Mouse (Mus musculus): ENCODE data around the gene Ddx52. TPM values are rescaled to one million over a fixed set of nuclear protein-coding genes. Genes with fewer than 3 reads are reported as not detected.

The Ddx52 gene
- polyA plus RNA-seq, 1 experiment from 2014 or later: 24.1 TPM

DNA sequence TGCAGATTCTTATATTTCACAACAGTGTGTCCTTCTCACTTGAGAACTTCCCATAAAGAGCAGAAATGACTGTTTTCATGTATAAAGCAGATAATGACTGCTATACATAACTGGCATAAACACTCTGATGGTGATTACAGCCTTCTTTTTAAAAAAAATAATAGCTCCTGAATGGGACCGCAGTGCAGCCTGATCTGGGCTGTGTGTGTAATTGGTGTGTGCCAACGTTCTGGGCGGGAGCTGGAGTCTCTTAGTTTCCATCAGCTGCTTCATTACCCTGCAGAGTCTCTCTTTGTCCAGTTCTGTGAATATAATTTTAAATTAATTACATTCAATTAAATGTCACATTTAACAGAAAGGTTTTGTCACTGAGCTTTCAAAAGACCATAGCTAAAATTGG lies 57.1 kb downstream of the Ddx52 start:
- ATAC-seq (ENCODE audit: insufficient number of reproducible peaks, low FRiP score): no peak

DNA sequence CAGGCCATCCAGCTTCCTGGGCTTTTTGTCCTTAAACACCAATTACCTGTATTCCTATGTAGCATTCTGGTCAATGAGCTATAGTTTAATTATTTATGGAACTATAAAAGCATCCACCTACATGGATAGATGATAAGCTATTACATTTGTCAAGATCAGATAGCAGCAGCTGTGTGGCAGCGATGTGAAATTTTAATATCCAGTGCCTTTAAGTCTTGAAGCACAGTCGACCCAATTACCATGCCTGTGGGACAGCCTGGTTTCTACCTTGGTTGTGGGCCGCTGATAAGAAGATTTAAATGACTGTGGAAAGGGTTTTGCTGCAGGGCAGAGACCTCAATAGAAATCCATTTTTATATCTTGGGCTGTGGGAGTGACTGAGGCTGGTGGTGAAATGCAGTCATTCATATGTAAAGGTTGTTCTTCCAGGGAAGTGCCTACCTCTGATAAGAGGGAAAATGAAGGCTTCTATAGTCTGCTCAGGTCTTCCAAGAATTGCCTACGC lies 57.6 kb downstream of the Ddx52 start:
- Histone ChIP-seq H3K36me3 (peaks cover 77% of the 10 kb centered on the region), H3K4me1 (replicated peaks) (no peaks in the 10 kb centered on the region), H3K4me3 (no peak overlapping the region), H3K9ac (no peak overlapping the region), H3K4me2 (no peak overlapping the region), H3K9me3 (replicated peaks) (no peaks in the 10 kb centered on the region), H3K27me3 (replicated peaks) (no peaks in the 10 kb centered on the region), H3K27ac (ENCODE audit: poor library complexity, severe bottlenecking) (no peak overlapping the region)
- ATAC-seq (ENCODE audit: insufficient number of reproducible peaks, low FRiP score): no peak
- 73% methylated on average over 4 of the region's 4 CpGs for WGBS

More for the DNA sequence above, 57.1 kb downstream of the Ddx52 start:
- no peak overlapping the region for H3K4me3 ChIP-seq
- H3K9ac ChIP-seq: no peak overlapping the region
- no peak overlapping the region for H3K27ac ChIP-seq (ENCODE audit: poor library complexity, severe bottlenecking)
- no peaks in the 10 kb centered on the region for H3K4me1 ChIP-seq (replicated peaks)
- no peaks in the 10 kb centered on the region for H3K9me3 ChIP-seq (replicated peaks)
- H3K27me3 ChIP-seq (replicated peaks): no peaks in the 10 kb centered on the region
- WGBS: 92% methylated on average over 3 of the region's 3 CpGs
- peaks cover 77% of the 10 kb centered on the region for H3K36me3 ChIP-seq
- no peak overlapping the region for H3K4me2 ChIP-seq

DNA sequence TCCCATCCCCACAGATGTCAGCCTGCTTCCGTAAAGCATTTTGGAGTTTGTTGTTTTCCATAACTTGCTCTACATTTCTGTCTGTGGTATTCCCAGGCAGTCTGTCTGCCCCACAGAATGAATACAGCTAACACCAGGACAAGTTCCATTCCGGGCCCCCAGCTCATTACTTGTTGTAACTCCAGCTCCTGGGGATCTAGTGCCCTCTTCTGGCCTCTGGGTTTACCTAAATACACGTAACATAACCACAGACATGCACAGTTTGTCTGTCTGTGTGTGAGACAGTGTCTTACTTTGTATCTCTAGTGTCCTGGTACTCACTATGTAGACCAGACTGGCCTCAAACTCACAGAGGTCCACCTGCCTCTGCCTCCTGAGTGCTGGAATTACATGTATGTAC lies 59.4 kb downstream of the Ddx52 start:
- H3K4me3 ChIP-seq: no peak overlapping the region
- H3K36me3 ChIP-seq: peaks cover 78% of the 10 kb centered on the region
- H3K9me3 ChIP-seq (replicated peaks): no peaks in the 10 kb centered on the region
- no peak overlapping the region for H3K9ac ChIP-seq
- no peaks in the 10 kb centered on the region for H3K4me1 ChIP-seq (replicated peaks)
- H3K4me2 ChIP-seq: no peak overlapping the region
- WGBS: 90% methylated on average over 3 of the region's 3 CpGs
- no peak for ATAC-seq (ENCODE audit: insufficient number of reproducible peaks, low FRiP score)
- no peaks in the 10 kb centered on the region for H3K27me3 ChIP-seq (replicated peaks)
- no peak overlapping the region for H3K27ac ChIP-seq (ENCODE audit: poor library complexity, severe bottlenecking)

DNA sequence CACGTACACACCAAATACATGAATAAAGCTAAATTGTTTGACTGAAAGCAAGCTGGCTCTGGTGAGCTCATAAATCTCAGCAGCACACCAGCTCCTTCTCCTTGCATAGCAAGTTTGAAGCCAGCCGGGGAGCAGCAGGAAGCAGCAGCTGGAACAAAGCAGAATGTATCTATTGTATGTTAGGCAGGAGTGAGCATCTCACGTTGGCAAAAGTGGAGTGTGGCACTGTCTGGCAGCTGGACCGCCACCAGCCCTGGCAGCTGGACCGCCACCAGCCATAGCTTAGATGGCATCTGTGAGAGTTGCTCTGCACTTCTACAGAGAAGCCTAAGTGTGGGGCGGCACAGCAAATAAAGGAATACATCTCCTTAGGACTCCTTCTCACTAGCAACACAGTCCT lies 62.1 kb downstream of the Ddx52 start:
- no peak for ATAC-seq (ENCODE audit: insufficient number of reproducible peaks, low FRiP score)
- H3K36me3 ChIP-seq: peaks cover 72% of the 10 kb centered on the region
- no peak overlapping the region for H3K27ac ChIP-seq (ENCODE audit: poor library complexity, severe bottlenecking)
- H3K27me3 ChIP-seq (replicated peaks): no peaks in the 10 kb centered on the region
- H3K4me1 ChIP-seq (replicated peaks): no peaks in the 10 kb centered on the region
- WGBS: 86% methylated on average over 6 of the region's 6 CpGs
- no peak overlapping the region for H3K4me2 ChIP-seq
- no peaks in the 10 kb centered on the region for H3K9me3 ChIP-seq (replicated peaks)
- no peak overlapping the region for H3K9ac ChIP-seq
- H3K4me3 ChIP-seq: no peak overlapping the region

DNA sequence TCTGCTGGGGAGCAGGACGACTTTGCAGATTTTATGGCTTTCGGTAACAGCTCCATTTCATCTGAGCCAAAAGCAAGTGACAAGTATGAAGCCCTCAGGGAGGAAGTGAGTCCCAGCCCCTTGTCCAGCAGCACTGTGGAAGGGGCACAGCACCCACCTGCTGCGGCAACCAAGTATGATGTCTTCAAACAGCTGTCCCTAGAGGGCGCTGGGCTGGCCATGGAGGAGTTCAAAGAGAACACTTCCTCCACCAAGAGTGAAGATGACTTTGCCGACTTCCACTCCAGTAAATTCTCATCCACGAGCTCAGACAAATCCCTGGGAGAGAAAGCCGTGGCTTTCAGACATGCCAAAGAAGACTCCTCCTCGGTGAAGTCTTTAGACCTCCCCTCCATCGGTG lies 67.1 kb downstream of the Ddx52 start:
- Histone ChIP-seq H3K27ac (ENCODE audit: poor library complexity, severe bottlenecking) (no peak overlapping the region), H3K9me3 (replicated peaks) (no peaks in the 10 kb centered on the region), H3K4me3 (no peak overlapping the region), H3K27me3 (replicated peaks) (no peaks in the 10 kb centered on the region), H3K9ac (no peak overlapping the region), H3K36me3 (peaks cover 43% of the 10 kb centered on the region), H3K4me2 (no peak overlapping the region), H3K4me1 (replicated peaks) (no peaks in the 10 kb centered on the region)
- WGBS: 86% methylated on average over 9 of the region's 9 CpGs
- ATAC-seq (ENCODE audit: insufficient number of reproducible peaks, low FRiP score): no peak

DNA sequence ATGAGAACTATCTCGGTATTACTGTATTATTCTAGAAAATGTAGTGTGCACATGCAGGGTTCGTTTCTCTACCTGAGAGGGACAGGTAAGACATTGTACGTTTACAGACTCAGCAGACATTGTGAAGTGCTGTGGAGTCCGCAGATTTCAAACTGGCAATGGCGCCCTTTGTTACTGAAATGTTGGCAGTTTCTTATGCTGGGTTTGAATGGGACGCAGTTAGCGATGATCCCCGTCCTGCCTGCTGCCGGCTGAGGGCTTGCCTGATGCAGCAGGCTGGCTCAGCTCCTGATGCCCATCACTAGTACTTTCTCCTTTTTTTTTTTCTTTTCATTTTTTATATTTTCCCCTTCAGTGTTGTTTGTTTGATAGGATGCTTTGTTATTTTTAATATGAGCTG lies 68.5 kb downstream of the Ddx52 start:
- no peak overlapping the region for H3K9ac ChIP-seq

DNA sequence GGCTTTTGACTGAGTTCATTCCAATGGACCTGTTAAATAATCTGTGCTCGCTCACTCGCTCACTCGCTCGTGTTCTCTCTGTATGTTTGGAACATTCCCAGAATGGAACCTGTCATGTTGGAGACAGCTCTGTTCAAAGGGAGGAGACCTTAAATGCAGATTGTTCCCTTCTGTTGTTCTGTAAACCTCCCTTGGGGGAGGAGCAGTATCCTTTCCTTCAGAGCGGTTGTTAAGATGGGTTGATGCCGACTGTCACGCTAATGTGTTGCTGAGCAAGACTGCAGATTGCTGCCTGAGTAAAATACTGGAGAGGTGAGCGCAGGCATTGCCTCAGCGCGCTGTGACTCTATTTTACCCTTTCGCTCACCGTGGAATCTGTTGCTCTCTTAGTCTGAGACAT lies 69.2 kb downstream of the Ddx52 start:
- H3K27ac ChIP-seq (ENCODE audit: poor library complexity, severe bottlenecking): no peak overlapping the region
- H3K4me3 ChIP-seq: no peak overlapping the region
- no peaks in the 10 kb centered on the region for H3K27me3 ChIP-seq (replicated peaks)
- H3K4me1 ChIP-seq (replicated peaks): no peaks in the 10 kb centered on the region
- no peaks in the 10 kb centered on the region for H3K9me3 ChIP-seq (replicated peaks)
- H3K9ac ChIP-seq: no peak overlapping the region
- ATAC-seq (ENCODE audit: insufficient number of reproducible peaks, low FRiP score): no peak
- no peak overlapping the region for H3K4me2 ChIP-seq
- H3K36me3 ChIP-seq: peaks cover 23% of the 10 kb centered on the region
- WGBS: 46% methylated on average over 12 of the region's 12 CpGs

More for the DNA sequence above, 68.5 kb downstream of the Ddx52 start:
- Histone ChIP-seq H3K4me1 (replicated peaks) (no peaks in the 10 kb centered on the region), H3K36me3 (peaks cover 29% of the 10 kb centered on the region), H3K27ac (ENCODE audit: poor library complexity, severe bottlenecking) (no peak overlapping the region), H3K4me2 (no peak overlapping the region), H3K4me3 (no peak overlapping the region), H3K9me3 (replicated peaks) (no peaks in the 10 kb centered on the region), H3K27me3 (replicated peaks) (no peaks in the 10 kb centered on the region)
- ATAC-seq (ENCODE audit: insufficient number of reproducible peaks, low FRiP score): no peak
- WGBS: 88% methylated on average over 9 of the region's 9 CpGs

DNA sequence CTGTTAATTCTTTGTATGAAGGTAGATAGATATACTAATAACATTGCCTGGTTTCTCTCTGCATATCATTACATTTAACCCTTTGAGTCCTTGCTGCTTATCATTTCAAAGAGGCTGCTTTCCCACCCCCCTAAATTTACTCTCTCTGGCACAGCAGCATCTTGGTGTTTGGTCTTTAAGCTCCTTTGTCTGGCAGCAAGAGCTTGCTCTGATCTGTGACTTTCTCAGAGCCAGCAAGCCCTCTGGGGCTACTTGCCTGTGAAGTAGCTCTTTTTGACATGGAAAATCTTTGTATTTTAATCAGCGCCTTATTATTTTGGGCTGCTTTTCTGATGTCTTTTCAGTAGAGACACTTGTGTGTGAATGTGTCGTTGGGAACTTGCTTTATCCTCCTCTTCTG lies 69.7 kb downstream of the Ddx52 start:
- no peak overlapping the region for H3K27ac ChIP-seq (ENCODE audit: poor library complexity, severe bottlenecking)
- WGBS: 64% methylated on average over 2 of the region's 2 CpGs
- ATAC-seq (ENCODE audit: insufficient number of reproducible peaks, low FRiP score): no peak

More for the DNA sequence above, 69.7 kb downstream of the Ddx52 start:
- Histone ChIP-seq H3K4me1 (replicated peaks) (no peaks in the 10 kb centered on the region), H3K9ac (no peak overlapping the region), H3K36me3 (peaks cover 20% of the 10 kb centered on the region), H3K4me3 (no peak overlapping the region), H3K4me2 (no peak overlapping the region), H3K9me3 (replicated peaks) (no peaks in the 10 kb centered on the region), H3K27me3 (replicated peaks) (no peaks in the 10 kb centered on the region)

Other genes starting within 250 kb of the Ddx52 start
- 0.40 TPM in 1 of 2 replicates, not detected in the other for gene Wfdc17, start 238.1 kb upstream of the Ddx52 start, polyA plus RNA-seq (2016; fragmentation: Nextera tagmentation; extraction: Ambion mirVana)
- gene Wfdc18, start 233.0 kb upstream of the Ddx52 start, polyA plus RNA-seq (2016; fragmentation: Nextera tagmentation; extraction: Ambion mirVana): 1.9 and 2.0 TPM in 2 replicates
- gene Wfdc21, start 195.1 kb upstream of the Ddx52 start, polyA plus RNA-seq (2016; fragmentation: Nextera tagmentation; extraction: Ambion mirVana): not detected in 2 replicates
- 13.4 and 15.0 TPM in 2 replicates for gene Heatr6, start 188.4 kb upstream of the Ddx52 start, polyA plus RNA-seq (2016; fragmentation: Nextera tagmentation; extraction: Ambion mirVana)
- 0.09 and 0.24 TPM in 2 replicates for gene Hnf1b, start 92.0 kb upstream of the Ddx52 start, polyA plus RNA-seq (2016; fragmentation: Nextera tagmentation; extraction: Ambion mirVana)
- gene Synrg, start 22.4 kb downstream of the Ddx52 start, polyA plus RNA-seq (2016; fragmentation: Nextera tagmentation; extraction: Ambion mirVana): 11.9 and 15.1 TPM in 2 replicates
- gene Dusp14, start 127.2 kb downstream of the Ddx52 start, polyA plus RNA-seq (2016; fragmentation: Nextera tagmentation; extraction: Ambion mirVana): 5.9 and 6.2 TPM in 2 replicates
- 22.0 and 22.9 TPM in 2 replicates for gene Tada2a, start 187.5 kb downstream of the Ddx52 start, polyA plus RNA-seq (2016; fragmentation: Nextera tagmentation; extraction: Ambion mirVana)
- gene Acaca, start 187.6 kb downstream of the Ddx52 start, polyA plus RNA-seq (2016; fragmentation: Nextera tagmentation; extraction: Ambion mirVana): 13.1 and 15.4 TPM in 2 replicates
- gene Gm11437, start 225.4 kb downstream of the Ddx52 start, polyA plus RNA-seq (2016; fragmentation: Nextera tagmentation; extraction: Ambion mirVana): not detected in 2 replicates

All from heart, embryonic 12.5 days (tissue).